Mouse (Mus musculus) forebrain, embryonic 12.5 days (tissue): ENCODE results near the gene Gstm3. TPM values are rescaled to one million over a fixed set of nuclear protein-coding genes. Genes with fewer than 3 reads are reported as not detected.
"Not testable (repeated sequence)": the region's sequence is repeated elsewhere in the genome, so short reads cannot be mapped to it uniquely, and the experiment has no call there.

ENCODE experiments used
- ATAC-seq: fragments of 200-750 bp; cut with Nextera tagmentation; 2 replicates; pipeline ENCODE4 v1.8.0; 2017; ENCODE audit warnings: moderate TSS enrichment; ENCODE audit not compliant: low FRiP score
- H3K27ac ChIP-seq: fragments of 300-500 bp; sonication (generic); 2 replicates; pipeline ENCODE4 v1.5.1; 2016; ENCODE audit warnings: mild to moderate bottlenecking
- H3K27me3 ChIP-seq: fragments of 300-500 bp; sonication (generic); 2 replicates; pipeline ENCODE4 v1.6.1; 2016; ENCODE audit warnings: mild to moderate bottlenecking
- H3K36me3 ChIP-seq: fragments of 300-500 bp; sonication (generic); replicated peaks from 2 replicates; pipeline ENCODE4 v1.6.1; 2016; ENCODE audit warnings: mild to moderate bottlenecking
- H3K4me1 ChIP-seq: fragments of 300-500 bp; sonication (generic); 2 replicates; pipeline ENCODE4 v1.6.1; 2016
- H3K4me2 ChIP-seq: fragments of 300-500 bp; sonication (generic); 2 replicates; pipeline ENCODE4 v1.6.1; 2016; ENCODE audit warnings: mild to moderate bottlenecking, moderate library complexity
- H3K4me3 ChIP-seq: fragments of 300-500 bp; sonication (generic); replicated peaks from 2 replicates; pipeline ENCODE4 v1.5.1; 2016; ENCODE audit warnings: mild to moderate bottlenecking
- H3K9ac ChIP-seq: fragments of 300-500 bp; sonication (generic); 2 replicates; pipeline ENCODE4 v1.6.1; 2016; ENCODE audit warnings: mild to moderate bottlenecking
- H3K9me3 ChIP-seq: fragments of 300-500 bp; sonication (generic); 2 replicates; pipeline ENCODE4 v1.6.1; 2016
- WGBS: fragments of 180-500 bp; shearing (Covaris S2); methylation state at CpG from one replicate; pipeline ENCODE4 v1.1.7; 2016; 5-methylcytosine and 5-hydroxymethylcytosine counted together
- polyA plus RNA-seq: library from polyadenylated mRNA; unstranded; fragments of >200 nt; fragmentation: Nextera tagmentation; extraction: Ambion mirVana; gene quantifications from 2 replicates; pipeline ENCODE4 v1.2.1, GENCODE M21; 2016

Gene Gstm3
- polyA plus RNA-seq, 1 experiment from 2014 or later = not detected

DNA sequence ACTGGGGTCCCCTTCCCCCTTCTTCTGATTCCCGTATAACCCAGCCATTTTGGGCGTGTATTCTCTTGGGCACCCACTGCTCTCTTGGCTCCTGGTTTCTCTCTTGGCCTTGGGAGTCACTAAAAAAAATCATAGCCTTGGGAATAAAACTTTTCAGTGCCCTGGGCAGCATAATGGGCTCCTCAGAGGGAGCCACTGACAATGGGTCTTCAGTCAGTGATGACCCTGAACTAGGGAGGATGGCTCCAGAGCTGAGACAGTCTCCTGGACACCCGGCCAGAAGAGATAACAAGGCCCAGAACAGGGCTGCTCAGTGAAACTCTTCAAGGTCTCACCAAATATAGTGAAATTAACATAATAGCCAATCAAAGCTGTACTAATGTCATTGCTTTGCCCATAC, 29.5 kb upstream of the Gstm3 start:
- Histone ChIP-seq H3K27ac (no peak overlapping the region), H3K9ac (no peak overlapping the region), H3K36me3 (no peaks in the 10 kb centered on the region), H3K4me3 (no peak overlapping the region), H3K27me3 (no peaks in the 10 kb centered on the region), H3K9me3 (no peaks in the 10 kb centered on the region), H3K4me1 (no peaks in the 10 kb centered on the region), H3K4me2 (no peak overlapping the region)
- ATAC-seq = no peak
- 76% methylated on average over 3 of the region's 3 CpGs for WGBS

DNA sequence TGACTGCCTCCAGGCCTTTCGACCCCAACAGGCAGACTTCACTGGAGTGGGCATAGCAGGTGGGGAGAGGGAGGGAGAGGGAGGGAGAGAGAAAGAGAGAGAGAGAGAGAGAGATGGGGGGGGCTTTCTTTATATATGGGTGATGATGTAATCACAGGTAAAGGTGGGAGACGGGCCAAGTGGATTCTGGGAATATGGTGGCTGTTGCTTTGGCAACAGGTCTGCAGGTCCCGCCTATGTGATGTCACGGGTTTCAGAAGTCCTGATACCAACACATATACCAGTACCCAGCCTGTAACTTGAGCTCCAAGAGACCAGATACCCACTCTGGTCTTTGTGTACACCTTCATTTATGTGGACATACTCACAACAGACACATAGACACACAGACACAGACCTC, 27.5 kb upstream of the Gstm3 start:
- no peak for ATAC-seq
- Histone ChIP-seq H3K9me3 (no peaks in the 10 kb centered on the region), H3K27ac (no peak overlapping the region)

DNA sequence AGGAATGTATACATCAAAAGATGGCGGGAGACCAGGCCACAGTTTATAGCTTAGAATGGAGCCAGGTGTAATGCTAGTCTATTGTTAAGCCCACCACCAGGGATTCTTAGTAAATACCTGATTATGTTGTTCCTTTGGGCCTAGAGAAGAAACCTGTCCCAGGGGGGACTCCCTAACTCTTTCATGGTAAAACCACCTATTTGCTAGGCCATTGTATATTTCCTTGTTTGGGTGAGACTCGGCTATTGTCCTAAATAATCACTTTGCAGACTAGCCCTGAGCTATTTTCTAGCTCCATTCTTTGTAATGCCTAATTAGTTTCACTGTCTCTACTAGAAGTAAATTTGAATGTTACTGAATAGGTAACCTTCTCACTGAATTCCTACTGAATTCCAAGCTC, 26.9 kb upstream of the Gstm3 start:
- 73% methylated on average over 2 of the region's 2 CpGs for WGBS
- not testable (repeated sequence) for H3K4me3 ChIP-seq, ATAC-seq, H3K27me3 ChIP-seq, H3K4me2 ChIP-seq, H3K27ac ChIP-seq, H3K36me3 ChIP-seq, H3K9ac ChIP-seq, H3K9me3 ChIP-seq, H3K4me1 ChIP-seq

More for the DNA sequence above, 27.5 kb upstream of the Gstm3 start:
- H3K27me3 ChIP-seq = no peaks in the 10 kb centered on the region
- H3K4me3 ChIP-seq = no peak overlapping the region
- H3K4me2 ChIP-seq = no peak overlapping the region
- H3K4me1 ChIP-seq = no peaks in the 10 kb centered on the region
- H3K36me3 ChIP-seq = no peaks in the 10 kb centered on the region
- 75% methylated on average over 4 of the region's 4 CpGs for WGBS
- no peak overlapping the region for H3K9ac ChIP-seq

DNA sequence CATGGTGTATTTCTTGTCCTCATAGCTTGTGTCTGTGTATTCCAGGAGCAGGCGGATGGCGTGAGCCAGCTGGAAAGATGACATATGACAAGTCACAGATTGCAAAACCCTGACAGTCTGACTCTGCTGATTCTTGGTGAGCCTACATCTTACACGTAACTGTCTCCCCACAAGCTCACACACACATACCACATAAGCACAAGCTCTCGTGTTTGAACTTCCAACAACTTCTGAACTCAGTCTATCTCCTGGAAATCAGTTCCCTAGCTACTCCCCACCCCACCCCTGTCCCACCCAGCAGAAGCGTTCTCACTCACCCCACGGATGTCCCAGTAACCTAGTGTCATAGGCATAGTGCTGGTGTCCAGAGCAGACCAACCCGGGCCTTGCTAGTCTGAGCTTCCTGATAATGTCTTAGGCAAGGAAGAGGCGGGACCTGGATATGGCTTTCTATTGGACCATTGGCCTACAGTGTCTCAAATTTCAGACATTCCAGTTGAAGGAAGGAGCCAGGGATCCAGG, 17.0 kb upstream of the Gstm3 start, which contains the start of gene Gstm2:
TSS of gene Gstm2 (minus strand) at position 413 of the 522 bp plus-strand sequence.
- Histone ChIP-seq H3K27me3 (no peaks in the 10 kb centered on the region), H3K4me3 (no peak within 1 kb of the TSS), H3K9ac (no peak within 1 kb of the TSS), H3K9me3 (no peaks in the 10 kb centered on the region), H3K36me3 (no peaks in the 10 kb centered on the region), H3K4me2 (no peak within 1 kb of the TSS), H3K27ac (no peak within 1 kb of the TSS), H3K4me1 (no peaks in the 10 kb centered on the region)
- no peak for ATAC-seq
- 69% methylated on average over 8 of the region's 8 CpGs for WGBS

DNA sequence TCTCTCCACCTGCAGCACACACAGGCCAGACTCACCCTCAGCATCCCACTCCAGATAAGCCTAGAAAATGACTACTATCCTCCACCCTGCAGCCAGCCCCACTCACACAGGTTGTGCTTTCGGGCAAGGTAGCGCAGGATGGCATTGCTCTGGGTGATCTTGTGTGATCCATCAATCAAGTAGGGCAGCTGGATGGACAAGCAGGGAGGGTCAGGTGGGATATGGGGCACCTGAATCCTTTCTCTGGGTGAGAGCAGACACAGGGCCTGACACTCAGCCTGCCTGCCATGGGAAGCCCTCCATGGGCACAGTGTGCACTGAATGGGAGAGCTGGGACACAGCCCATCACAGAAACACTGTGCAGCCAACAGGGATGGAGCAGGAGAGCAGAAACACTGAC, 16.1 kb upstream of the Gstm3 start:
- H3K9ac ChIP-seq, H3K9me3 ChIP-seq, H3K27me3 ChIP-seq, H3K4me1 ChIP-seq, H3K27ac ChIP-seq, H3K36me3 ChIP-seq, ATAC-seq, H3K4me3 ChIP-seq, H3K4me2 ChIP-seq: not testable (repeated sequence)
- WGBS = 100% methylated on average over 2 of the region's 2 CpGs

DNA sequence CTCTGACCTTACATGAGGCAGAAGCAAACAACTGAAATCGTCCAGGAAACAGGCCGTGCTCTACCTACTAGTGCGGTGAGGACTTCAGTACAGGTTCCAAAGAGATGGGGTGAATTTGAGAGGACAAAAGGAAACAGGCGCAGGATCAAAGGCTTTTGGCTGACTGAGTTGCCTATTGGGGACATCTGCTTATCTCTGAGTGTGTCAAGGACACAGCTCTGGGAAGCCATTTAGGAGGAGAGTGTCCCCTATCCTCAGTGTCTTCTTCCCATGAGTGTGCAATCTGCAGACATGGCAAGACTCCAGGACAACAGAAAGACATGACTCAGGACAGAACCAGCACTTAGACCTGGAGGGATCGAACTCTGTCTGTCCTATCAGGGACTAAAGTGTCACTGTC, 15.4 kb upstream of the Gstm3 start:
- WGBS = 88% methylated on average over 5 of the region's 5 CpGs
- Histone ChIP-seq H3K27ac (no peak overlapping the region), H3K4me3 (no peak overlapping the region), H3K9me3 (no peaks in the 10 kb centered on the region), H3K4me1 (no peaks in the 10 kb centered on the region), H3K4me2 (no peak overlapping the region), H3K36me3 (no peaks in the 10 kb centered on the region), H3K9ac (no peak overlapping the region), H3K27me3 (no peaks in the 10 kb centered on the region)
- ATAC-seq = no peak

DNA sequence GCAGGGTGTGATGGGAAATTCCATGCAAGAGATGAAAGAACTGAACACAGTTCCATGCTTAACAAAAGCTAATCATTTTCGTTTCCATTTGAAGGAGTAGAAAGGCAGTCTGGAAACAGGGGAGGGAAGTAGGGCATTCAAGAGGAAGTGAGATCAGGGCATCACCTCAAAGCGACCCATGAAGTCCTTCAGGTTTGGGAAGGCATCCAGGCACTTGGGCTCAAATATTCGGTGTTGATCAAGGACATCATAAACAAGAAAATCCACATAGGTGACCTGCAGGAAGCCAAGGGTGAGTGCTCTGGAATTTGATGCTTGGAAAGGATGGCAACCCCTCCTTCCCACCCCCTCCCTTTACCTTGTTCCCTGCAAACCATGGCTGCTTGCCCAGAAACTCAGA, 14.7 kb upstream of the Gstm3 start:
- 77% methylated on average over 3 of the region's 3 CpGs for WGBS
- no peak for ATAC-seq
- no peak overlapping the region for H3K4me3 ChIP-seq

DNA sequence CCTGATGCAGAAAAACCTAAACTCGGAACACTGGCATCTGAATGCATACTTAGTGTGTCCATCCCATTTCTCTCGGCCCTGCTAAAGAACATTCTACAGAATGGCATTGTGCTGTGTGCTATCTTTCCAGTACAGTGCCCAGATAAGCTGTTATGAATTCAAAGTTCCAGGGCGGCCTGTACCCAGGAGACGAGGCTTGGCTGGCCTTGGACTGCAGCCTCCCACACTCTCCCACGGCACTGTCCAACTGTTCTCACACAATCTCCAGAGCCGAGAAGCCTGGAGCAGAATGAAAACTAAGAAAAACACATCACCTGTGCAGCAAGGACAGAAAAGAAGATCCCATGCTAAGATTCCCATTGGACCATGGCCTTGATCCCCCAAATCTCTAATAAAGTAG, 13.6 kb upstream of the Gstm3 start:
- no peaks in the 10 kb centered on the region for H3K27me3 ChIP-seq
- no peaks in the 10 kb centered on the region for H3K4me1 ChIP-seq
- ATAC-seq = no peak
- no peak overlapping the region for H3K9ac ChIP-seq
- no peak overlapping the region for H3K4me3 ChIP-seq
- H3K27ac ChIP-seq = no peak overlapping the region
- 83% methylated on average over 6 of the region's 6 CpGs for WGBS
- H3K36me3 ChIP-seq = no peaks in the 10 kb centered on the region
- no peak overlapping the region for H3K4me2 ChIP-seq
- H3K9me3 ChIP-seq = no peaks in the 10 kb centered on the region

More for the DNA sequence above, 14.7 kb upstream of the Gstm3 start:
- H3K4me2 ChIP-seq = no peak overlapping the region
- H3K4me1 ChIP-seq = no peaks in the 10 kb centered on the region
- no peaks in the 10 kb centered on the region for H3K27me3 ChIP-seq
- no peaks in the 10 kb centered on the region for H3K36me3 ChIP-seq
- no peaks in the 10 kb centered on the region for H3K9me3 ChIP-seq
- H3K27ac ChIP-seq = no peak overlapping the region
- no peak overlapping the region for H3K9ac ChIP-seq

DNA sequence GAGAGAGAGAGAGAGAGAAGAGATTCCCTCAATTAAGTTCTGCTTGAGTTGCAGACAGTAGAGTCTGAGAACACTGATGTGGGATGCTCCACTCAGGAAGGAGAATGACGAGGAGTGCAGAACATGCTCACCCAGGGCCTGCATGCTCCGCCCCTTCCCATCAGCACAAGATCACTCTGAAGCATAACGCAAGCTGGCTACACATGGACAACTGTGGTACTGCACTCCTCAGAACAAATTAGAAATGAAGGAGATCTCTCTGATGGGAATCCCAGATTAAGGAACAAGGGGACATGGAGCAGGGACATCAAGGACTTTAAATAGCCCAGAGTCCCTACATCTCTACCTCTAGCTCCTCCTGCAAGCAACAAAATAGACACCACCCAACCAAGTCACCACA, 12.2 kb upstream of the Gstm3 start:
- H3K4me2 ChIP-seq = no peak overlapping the region
- no peaks in the 10 kb centered on the region for H3K27me3 ChIP-seq
- H3K27ac ChIP-seq = no peak overlapping the region
- ATAC-seq = no peak
- H3K9me3 ChIP-seq = no peaks in the 10 kb centered on the region
- WGBS = 70% methylated on average over 3 of the region's 3 CpGs
- H3K36me3 ChIP-seq = no peaks in the 10 kb centered on the region
- H3K4me3 ChIP-seq = no peak overlapping the region
- no peaks in the 10 kb centered on the region for H3K4me1 ChIP-seq
- H3K9ac ChIP-seq = no peak overlapping the region

DNA sequence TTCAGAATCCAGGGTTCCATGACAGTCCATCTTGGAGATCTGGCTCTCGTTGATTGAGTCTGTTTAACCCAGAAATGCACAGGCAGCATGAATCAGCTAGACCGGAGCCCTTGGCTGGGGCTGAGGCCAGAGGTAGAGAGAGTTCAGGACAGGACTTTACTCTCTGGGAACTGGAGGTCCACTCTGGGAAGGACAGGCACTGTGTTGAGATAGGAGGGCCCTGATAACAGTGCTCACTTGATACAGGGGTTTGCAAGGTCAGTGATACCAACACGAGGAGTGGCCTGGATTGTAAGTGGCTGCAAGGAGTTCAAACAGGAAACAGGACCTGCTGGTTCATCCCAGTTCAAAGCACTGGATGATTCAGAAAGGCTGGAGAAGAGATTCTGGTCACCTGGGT, 8.6 kb upstream of the Gstm3 start:
- 77% methylated on average over 3 of the region's 3 CpGs for WGBS
- H3K4me2 ChIP-seq = no peak overlapping the region

DNA sequence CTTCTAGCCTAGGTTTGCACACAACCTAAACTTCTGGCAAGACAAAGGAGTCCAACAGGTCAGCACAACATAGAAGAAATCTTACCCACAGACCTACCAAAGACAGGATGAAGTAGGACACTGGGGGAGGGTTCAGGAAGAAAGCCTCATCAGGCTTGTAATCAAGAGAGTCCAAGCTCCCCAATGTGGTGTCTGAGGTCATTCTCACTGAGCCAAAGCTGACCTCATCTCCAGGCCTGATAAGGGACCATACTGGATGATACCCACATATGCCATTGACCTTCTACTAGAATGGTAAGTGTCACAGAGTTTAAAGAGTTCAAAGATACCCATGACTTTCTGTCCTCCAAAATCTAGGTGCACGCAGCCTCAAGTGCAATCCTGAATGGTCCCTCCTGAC, 5.2 kb upstream of the Gstm3 start:
- Histone ChIP-seq H3K27ac (no peak overlapping the region), H3K9ac (no peak overlapping the region), H3K9me3 (no peaks in the 10 kb centered on the region), H3K4me3 (no peak overlapping the region), H3K27me3 (no peaks in the 10 kb centered on the region), H3K4me1 (no peaks in the 10 kb centered on the region), H3K36me3 (no peaks in the 10 kb centered on the region), H3K4me2 (no peak overlapping the region)
- 96% methylated on average over 1 of the region's 1 CpGs for WGBS
- ATAC-seq = no peak

More for the DNA sequence above, 8.6 kb upstream of the Gstm3 start:
- no peak for ATAC-seq
- H3K4me3 ChIP-seq = no peak overlapping the region
- H3K4me1 ChIP-seq = no peaks in the 10 kb centered on the region
- H3K9ac ChIP-seq = no peak overlapping the region
- H3K36me3 ChIP-seq = no peaks in the 10 kb centered on the region
- H3K27ac ChIP-seq = no peak overlapping the region
- H3K27me3 ChIP-seq = no peaks in the 10 kb centered on the region
- H3K9me3 ChIP-seq = no peaks in the 10 kb centered on the region

DNA sequence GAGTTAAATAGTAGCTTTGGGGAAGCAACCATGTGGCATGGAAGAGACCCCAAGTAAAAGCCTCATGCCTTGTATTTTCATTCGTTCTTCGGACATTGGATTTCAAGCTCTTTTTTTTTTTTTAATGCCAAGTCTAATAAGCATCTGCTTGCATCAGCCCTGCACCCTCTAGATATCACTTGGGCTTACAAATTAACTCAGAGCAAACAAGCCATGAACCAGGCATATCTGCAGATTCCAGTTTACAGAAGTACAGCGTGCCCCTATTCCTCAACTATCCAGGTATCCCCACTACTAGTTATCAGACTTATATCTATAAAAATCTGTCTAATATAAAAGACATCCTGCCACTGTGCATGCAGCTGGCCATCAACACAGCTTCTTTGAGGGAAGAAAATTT, 3.0 kb upstream of the Gstm3 start:
- H3K36me3 ChIP-seq = no peaks in the 10 kb centered on the region
- H3K4me3 ChIP-seq = no peak overlapping the region
- no peak overlapping the region for H3K9ac ChIP-seq
- no peaks in the 10 kb centered on the region for H3K27me3 ChIP-seq
- H3K27ac ChIP-seq = no peak overlapping the region
- no peaks in the 10 kb centered on the region for H3K9me3 ChIP-seq
- ATAC-seq = no peak
- no peaks in the 10 kb centered on the region for H3K4me1 ChIP-seq
- H3K4me2 ChIP-seq = no peak overlapping the region
- WGBS = 92% methylated on average over 3 of the region's 3 CpGs

DNA sequence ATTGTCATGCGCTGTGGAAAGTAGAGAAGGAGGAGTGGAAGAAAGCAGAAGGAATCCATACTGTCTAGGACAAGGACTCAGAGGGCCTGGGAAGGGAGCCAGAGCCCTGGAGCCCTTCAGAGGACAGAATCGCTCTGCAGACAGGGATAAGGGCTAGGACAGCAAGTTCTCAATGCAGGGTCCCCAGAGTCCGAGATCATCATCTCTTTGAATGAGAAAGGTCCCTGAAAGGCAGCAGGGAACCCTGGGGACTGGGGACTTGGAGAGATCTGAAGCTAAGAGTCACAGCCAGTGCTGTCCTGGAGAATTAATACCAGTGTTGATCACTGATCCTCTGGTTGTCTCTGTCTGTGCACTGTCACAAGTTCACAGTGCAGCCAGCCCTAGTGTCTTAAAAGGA, 2.0 kb upstream of the Gstm3 start:
- not testable (repeated sequence) for H3K9me3 ChIP-seq, H3K4me3 ChIP-seq, H3K27ac ChIP-seq, H3K27me3 ChIP-seq, H3K9ac ChIP-seq, ATAC-seq, H3K36me3 ChIP-seq, H3K4me1 ChIP-seq, H3K4me2 ChIP-seq
- WGBS = 62% methylated on average over 3 of the region's 3 CpGs
